Mouse (Mus musculus) intestine, embryonic 15.5 days (tissue): Measurements from ENCODE around the gene Daam1. TPM values are rescaled to one million over a fixed set of nuclear protein-coding genes. Genes with fewer than 3 reads are reported as not detected.

ENCODE experiments used
- ATAC-seq: fragments of 200-750 bp; cut with Nextera tagmentation; 2 replicates; pipeline ENCODE4 v1.8.0; 2017; ENCODE audit warnings: moderate TSS enrichment, moderate library complexity
- H3K27ac ChIP-seq: fragments of 300-500 bp; sonication (generic); 2 replicates; pipeline ENCODE4 v1.5.1; 2015; ENCODE audit warnings: mild to moderate bottlenecking, inconsistent platforms
- H3K27me3 ChIP-seq: fragments of 300-500 bp; sonication (generic); replicated peaks from 2 replicates; pipeline ENCODE4 v1.6.1; 2015; ENCODE audit warnings: inconsistent platforms
- H3K36me3 ChIP-seq: fragments of 300-500 bp; sonication (generic); 2 replicates; pipeline ENCODE4 v1.6.1; 2015; ENCODE audit warnings: inconsistent platforms
- H3K4me1 ChIP-seq: fragments of 300-500 bp; sonication (generic); replicated peaks from 2 replicates; pipeline ENCODE4 v1.6.1; 2015; ENCODE audit warnings: inconsistent platforms
- H3K4me2 ChIP-seq: fragments of 300-500 bp; sonication (generic); replicated peaks from 2 replicates; pipeline ENCODE4 v1.6.1; 2015; ENCODE audit warnings: mild to moderate bottlenecking, inconsistent platforms
- H3K4me3 ChIP-seq: fragments of 300-500 bp; sonication (generic); replicated peaks from 2 replicates; pipeline ENCODE4 v1.5.1; 2015; ENCODE audit warnings: inconsistent platforms
- H3K9ac ChIP-seq: fragments of 300-500 bp; sonication (generic); 2 replicates; pipeline ENCODE4 v1.6.1; 2015; ENCODE audit warnings: inconsistent platforms
- H3K9me3 ChIP-seq: fragments of 300-500 bp; sonication (generic); 2 replicates; pipeline ENCODE4 v1.6.1; 2016; ENCODE audit warnings: inconsistent platforms
- WGBS: fragments of 180-500 bp; shearing (Covaris S2); methylation state at CpG from one replicate; pipeline ENCODE4 v1.1.7; 2015; 5-methylcytosine and 5-hydroxymethylcytosine counted together
- polyA plus RNA-seq: library from polyadenylated mRNA; unstranded; fragments of >200 nt; fragmentation: Nextera tagmentation; extraction: Ambion mirVana; gene quantifications from 2 replicates; pipeline ENCODE4 v1.2.1, GENCODE M21; 2015

The Daam1 gene
- polyA plus RNA-seq, 1 experiment from 2014 or later: 9.1 TPM

DNA sequence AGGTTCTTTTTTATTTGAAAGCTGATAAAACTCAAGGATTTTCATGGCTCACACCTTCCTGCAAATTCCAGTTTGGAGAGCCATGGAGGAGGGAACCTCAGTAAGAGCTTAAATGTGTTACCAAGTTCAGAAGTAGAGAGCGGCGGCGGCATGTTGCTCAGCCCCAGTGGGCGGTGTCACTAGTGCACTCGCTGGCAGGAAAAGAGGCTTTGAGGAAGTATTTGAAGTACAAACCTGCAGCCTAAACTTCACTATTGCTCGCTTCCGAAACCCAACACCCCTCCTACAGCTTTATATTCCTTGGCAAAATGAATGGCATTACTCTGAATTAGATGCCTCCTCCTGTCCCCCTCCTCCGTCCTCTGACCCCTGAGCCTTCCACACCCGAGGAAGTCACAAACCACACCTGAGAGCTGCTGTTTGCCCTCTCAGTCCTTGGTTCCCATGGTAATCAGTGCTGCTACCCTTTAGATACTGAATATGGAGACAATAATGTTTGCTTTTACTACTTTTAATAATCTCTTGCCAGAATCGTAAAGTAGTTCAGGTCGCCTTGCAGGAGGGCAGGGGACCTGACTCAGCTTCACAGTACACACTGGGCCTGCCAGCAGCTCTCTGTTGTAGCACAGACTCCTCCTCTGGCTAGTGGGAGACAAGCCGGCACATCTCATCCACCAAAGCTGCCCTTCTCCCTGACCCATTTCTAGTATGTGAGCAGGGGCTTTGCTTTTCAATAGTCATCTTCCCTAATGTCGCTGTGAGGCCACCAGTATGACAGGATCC, 119.4 kb downstream of the Daam1 start:
- no peaks in the 10 kb centered on the region for H3K9me3 ChIP-seq
- H3K27me3 ChIP-seq: no peaks in the 10 kb centered on the region
- H3K36me3 ChIP-seq: 0 out of 2 replicates have a peak, but pooled peaks cover 9% of the 10 kb centered on the region
- H3K4me3 ChIP-seq: no peak overlapping the region
- H3K27ac ChIP-seq: no peak overlapping the region
- WGBS: 70% methylated on average over 13 of the region's 13 CpGs
- peak; percentile 86 for ATAC-seq
- H3K9ac ChIP-seq: no peak overlapping the region
- H3K4me1 ChIP-seq: peaks cover 13% of the 10 kb centered on the region; the same call in 1 of the 2 replicates
- H3K4me2 ChIP-seq: peak overlapping the region; percentile 18; the same call in 1 of the 2 replicates

DNA sequence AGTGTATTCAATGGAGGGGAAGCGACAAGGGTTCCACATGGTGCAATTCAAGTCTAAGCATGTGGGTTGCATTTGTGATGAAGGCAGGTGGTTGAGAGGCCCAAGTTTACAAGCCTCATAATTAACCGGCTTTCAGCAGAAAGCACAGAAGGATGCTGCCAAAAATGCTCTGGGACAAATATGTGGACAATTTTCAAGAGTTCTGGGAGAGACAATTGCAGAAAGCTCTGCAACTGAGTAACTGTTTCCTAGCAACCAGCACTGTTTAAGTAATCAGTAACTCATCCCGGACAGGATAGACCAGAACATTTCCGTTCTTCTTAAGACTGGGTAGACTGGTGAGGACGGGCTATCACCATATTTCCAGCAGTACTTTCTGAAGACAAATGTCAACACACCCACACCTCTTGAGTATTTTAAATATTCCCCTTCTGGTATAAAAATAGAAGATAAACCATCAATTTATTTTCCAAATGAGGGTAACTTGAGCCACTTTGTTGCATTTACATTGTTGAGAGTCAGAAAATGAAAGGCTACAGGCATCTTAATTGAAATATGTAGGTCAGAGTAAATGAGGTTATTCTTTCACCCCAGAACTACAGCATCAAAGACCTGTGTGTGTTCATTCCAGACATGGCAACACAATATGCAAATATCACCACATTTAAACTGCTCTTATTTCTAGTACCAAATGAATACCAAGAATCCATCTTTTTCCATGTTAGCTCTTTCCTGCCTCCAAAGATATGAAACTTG, 123.5 kb downstream of the Daam1 start:
- no peak for ATAC-seq
- Histone ChIP-seq H3K9me3 (no peaks in the 10 kb centered on the region), H3K4me1 (peaks cover 13% of the 10 kb centered on the region; the same call in 1 of the 2 replicates), H3K4me2 (no peak overlapping the region), H3K27me3 (no peaks in the 10 kb centered on the region), H3K9ac (no peak overlapping the region), H3K4me3 (no peak overlapping the region), H3K36me3 (0 out of 2 replicates have a peak, but pooled peaks cover 3% of the 10 kb centered on the region), H3K27ac (no peak overlapping the region)
- WGBS: 40% methylated on average over 5 of the region's 5 CpGs

GRCm38 (mm10) chr12:71956980-71957379, 126.1 kb downstream of the Daam1 start:
- 80% methylated on average over 6 of the region's 6 CpGs for WGBS
- H3K9ac ChIP-seq: no peak overlapping the region
- H3K27ac ChIP-seq: no peak overlapping the region
- no peaks in the 10 kb centered on the region for H3K27me3 ChIP-seq
- H3K4me3 ChIP-seq: no peak overlapping the region
- no peaks in the 10 kb centered on the region for H3K9me3 ChIP-seq
- H3K4me2 ChIP-seq: no peak overlapping the region
- ATAC-seq: no peak
- H3K36me3 ChIP-seq: peaks cover 3% of the 10 kb centered on the region; the same call in 1 of the 2 replicates
- H3K4me1 ChIP-seq: peaks cover 13% of the 10 kb centered on the region; the same call in 1 of the 2 replicates

GRCm38 (mm10) chr12:71957496-71957895, 126.6 kb downstream of the Daam1 start:
- no peak for ATAC-seq
- Histone ChIP-seq H3K4me2 (no peak overlapping the region), H3K9ac (no peak overlapping the region), H3K36me3 (peaks cover 1% of the 10 kb centered on the region; the same call in 1 of the 2 replicates), H3K9me3 (no peaks in the 10 kb centered on the region), H3K4me1 (peaks cover 13% of the 10 kb centered on the region; the same call in 1 of the 2 replicates), H3K4me3 (no peak overlapping the region), H3K27ac (no peak overlapping the region), H3K27me3 (no peaks in the 10 kb centered on the region)
- WGBS: 71% methylated on average over 5 of the region's 5 CpGs

DNA sequence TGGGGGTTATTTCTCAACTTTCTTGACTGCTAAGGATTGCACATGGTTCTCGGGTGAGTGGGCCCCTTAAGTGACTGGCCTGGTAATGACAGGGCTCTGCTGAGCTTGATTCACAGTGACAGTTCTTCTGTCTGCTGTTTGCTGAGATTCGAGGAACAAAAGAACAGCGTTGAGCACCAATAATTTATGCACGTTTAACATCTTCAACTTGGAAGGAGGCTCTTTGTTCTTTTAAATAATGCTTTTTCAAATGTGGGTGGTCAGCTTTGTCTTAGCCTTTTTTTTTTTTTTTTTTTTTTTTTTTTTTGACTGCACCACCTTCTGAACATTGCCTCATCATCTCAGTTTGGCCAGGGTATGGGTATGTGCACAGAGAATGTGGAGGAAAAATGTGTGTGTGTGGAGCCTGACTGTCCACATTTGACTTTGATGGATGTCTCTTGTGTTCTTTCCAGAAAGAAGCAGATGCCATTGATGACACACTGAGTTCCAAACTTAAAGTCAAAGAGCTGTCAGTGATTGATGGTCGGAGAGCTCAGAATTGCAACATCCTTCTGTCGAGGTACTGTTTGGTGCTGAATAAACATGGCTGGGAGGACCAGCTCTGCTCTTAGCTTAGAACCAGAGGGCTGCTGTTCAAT, 128.6 kb downstream of the Daam1 start:
- Histone ChIP-seq H3K36me3 (no peaks in the 10 kb centered on the region; the same call in 1 of the 2 replicates), H3K9ac (no peak overlapping the region), H3K9me3 (no peaks in the 10 kb centered on the region), H3K4me2 (no peak overlapping the region), H3K4me3 (no peak overlapping the region), H3K27ac (no peak overlapping the region), H3K4me1 (no peaks in the 10 kb centered on the region), H3K27me3 (no peaks in the 10 kb centered on the region)
- 52% methylated on average over 6 of the region's 6 CpGs for WGBS
- no peak for ATAC-seq

DNA sequence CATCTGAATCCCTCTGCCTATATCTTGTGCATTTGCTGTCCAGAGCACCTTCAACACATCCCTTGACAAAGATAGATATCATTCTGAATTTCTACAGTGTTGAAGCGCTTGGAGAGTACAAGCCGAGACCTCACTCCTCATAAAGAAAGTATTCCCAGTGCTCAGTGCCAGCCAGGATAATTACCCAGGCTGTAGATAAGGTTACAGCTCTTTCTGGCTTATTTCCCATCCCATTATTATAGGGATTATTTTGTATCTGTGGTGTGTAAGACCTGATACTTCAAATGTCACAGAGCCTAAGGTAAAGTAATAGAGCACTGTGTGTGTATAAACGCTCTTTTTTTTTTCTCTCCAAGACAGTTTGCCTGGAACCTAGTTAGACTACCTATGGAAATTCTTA, 130.8 kb downstream of the Daam1 start:
- H3K4me1 ChIP-seq: no peaks in the 10 kb centered on the region
- no peak overlapping the region for H3K9ac ChIP-seq
- no peaks in the 10 kb centered on the region for H3K27me3 ChIP-seq
- ATAC-seq: no peak
- H3K4me2 ChIP-seq: no peak overlapping the region
- 93% methylated on average over 3 of the region's 3 CpGs for WGBS
- H3K36me3 ChIP-seq: no peaks in the 10 kb centered on the region; the same call in 1 of the 2 replicates
- no peak overlapping the region for H3K27ac ChIP-seq
- H3K9me3 ChIP-seq: no peaks in the 10 kb centered on the region
- H3K4me3 ChIP-seq: no peak overlapping the region

DNA sequence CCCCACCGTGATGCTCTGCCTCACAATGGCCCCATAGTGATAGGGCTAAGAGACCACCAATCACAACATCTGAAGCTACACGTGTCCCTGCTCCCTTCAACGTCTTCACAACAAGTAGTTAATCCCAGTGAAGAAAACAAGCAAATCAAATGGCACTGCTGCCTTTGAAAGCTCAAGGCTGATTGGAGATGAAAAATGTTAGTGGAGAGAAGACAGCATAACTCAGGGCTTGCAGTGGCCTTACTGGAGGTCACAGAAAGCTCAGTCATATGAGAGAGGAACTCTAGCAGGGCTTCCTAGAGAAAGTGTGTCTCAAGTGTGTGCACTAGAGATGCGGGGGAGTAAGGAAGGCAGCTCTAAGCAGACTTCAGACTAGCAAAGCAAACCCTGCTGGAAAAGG, 131.7 kb downstream of the Daam1 start:
- Histone ChIP-seq H3K36me3 (no peaks in the 10 kb centered on the region; the same call in 1 of the 2 replicates), H3K27ac (no peak overlapping the region), H3K4me3 (no peak overlapping the region), H3K4me1 (no peaks in the 10 kb centered on the region), H3K9me3 (no peaks in the 10 kb centered on the region), H3K4me2 (no peak overlapping the region), H3K27me3 (no peaks in the 10 kb centered on the region), H3K9ac (no peak overlapping the region)
- ATAC-seq: no peak
- 81% methylated on average over 4 of the region's 4 CpGs for WGBS

- H3K36me3 ChIP-seq: no peaks in the 10 kb centered on the region; the same call in 1 of the 2 replicates
- no peak overlapping the region for H3K4me3 ChIP-seq
- H3K4me2 ChIP-seq: no peak overlapping the region
- WGBS: 63% methylated on average over 4 of the region's 4 CpGs
- no peak overlapping the region for H3K27ac ChIP-seq
- no peaks in the 10 kb centered on the region for H3K9me3 ChIP-seq
- ATAC-seq: no peak
- H3K27me3 ChIP-seq: no peaks in the 10 kb centered on the region
- no peak overlapping the region for H3K9ac ChIP-seq
- H3K4me1 ChIP-seq: peaks cover 28% of the 10 kb centered on the region
Measured at GRCm38 (mm10) chr12:71968592-71968991, 137.7 kb downstream of the Daam1 start.

- Histone ChIP-seq H3K4me1 (peaks cover 28% of the 10 kb centered on the region), H3K4me3 (no peak overlapping the region), H3K4me2 (no peak overlapping the region), H3K36me3 (no peaks in the 10 kb centered on the region; the same call in 1 of the 2 replicates), H3K27me3 (no peaks in the 10 kb centered on the region), H3K9me3 (no peaks in the 10 kb centered on the region), H3K9ac (no peak overlapping the region), H3K27ac (no peak overlapping the region)
- 46% methylated on average over 3 of the region's 3 CpGs for WGBS
- ATAC-seq: no peak
Measured at GRCm38 (mm10) chr12:71969022-71969421, 138.1 kb downstream of the Daam1 start.

DNA sequence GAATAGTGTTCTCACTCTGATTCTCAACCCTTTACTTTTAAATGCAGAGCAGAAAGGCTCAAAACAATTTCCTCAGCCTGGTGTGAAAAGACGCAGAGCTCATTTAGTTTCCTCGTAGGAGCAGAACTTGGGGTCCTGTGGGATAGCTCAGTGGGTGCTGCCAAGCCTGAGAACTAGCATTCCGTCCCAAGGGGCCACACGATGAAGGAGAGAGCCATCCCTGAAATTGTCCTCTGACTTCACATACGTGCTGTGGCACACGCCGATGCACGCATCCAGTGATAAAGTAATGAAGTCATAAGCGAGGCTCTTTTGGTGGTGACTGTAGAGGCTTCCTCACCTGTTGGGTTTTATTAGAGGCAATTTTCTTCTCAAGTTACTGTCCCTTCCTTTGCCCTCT, 138.6 kb downstream of the Daam1 start:
- WGBS: 83% methylated on average over 9 of the region's 9 CpGs
- Histone ChIP-seq H3K27me3 (no peaks in the 10 kb centered on the region), H3K9me3 (no peaks in the 10 kb centered on the region), H3K4me2 (no peak overlapping the region), H3K27ac (no peak overlapping the region), H3K4me3 (no peak overlapping the region), H3K4me1 (peaks cover 28% of the 10 kb centered on the region), H3K36me3 (no peaks in the 10 kb centered on the region; the same call in 1 of the 2 replicates), H3K9ac (no peak overlapping the region)
- no peak for ATAC-seq

DNA sequence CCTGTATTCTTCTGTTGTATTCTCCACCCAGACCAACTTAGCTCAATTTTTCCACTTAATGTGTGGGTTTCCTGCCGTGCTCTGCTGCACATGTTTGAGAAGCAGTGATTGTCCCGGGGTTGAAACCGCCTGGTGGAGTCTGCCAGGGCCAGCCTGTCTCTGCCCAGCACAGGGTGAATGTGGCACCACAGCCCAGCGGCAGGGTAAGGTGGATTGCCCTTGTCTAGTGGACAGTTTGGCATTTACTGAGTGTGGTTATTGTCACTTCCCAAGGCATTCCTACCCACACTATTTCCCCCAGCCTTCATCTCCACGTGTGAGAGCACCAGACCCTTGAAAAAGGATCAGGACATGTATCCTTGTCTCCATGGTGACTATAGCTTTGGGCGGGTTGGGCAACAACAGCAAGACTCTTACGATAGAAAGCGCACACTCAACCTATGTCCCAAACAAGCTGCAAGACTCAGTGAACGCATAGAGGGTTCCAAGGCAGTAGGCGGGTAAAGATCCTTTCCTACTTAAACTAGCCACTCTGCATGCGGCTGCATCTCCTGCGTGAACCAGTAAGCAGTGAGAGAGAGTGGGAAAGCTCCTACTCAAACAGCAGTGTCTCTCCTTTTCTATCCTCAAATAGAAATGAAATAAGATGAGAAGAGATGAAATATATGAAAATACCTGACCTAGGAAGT, 139.2 kb downstream of the Daam1 start:
- Histone ChIP-seq H3K27me3 (no peaks in the 10 kb centered on the region), H3K4me3 (no peak overlapping the region), H3K9me3 (no peaks in the 10 kb centered on the region), H3K4me1 (peaks cover 28% of the 10 kb centered on the region), H3K9ac (no peak overlapping the region), H3K4me2 (no peak overlapping the region), H3K36me3 (no peaks in the 10 kb centered on the region; the same call in 1 of the 2 replicates), H3K27ac (peak overlapping the region; percentile 3; the same call in 1 of the 2 replicates)
- WGBS: 77% methylated on average over 12 of the region's 12 CpGs
- no peak for ATAC-seq
